Mouse (Mus musculus): ENCODE measurements at regions not wholly inside any gene's neighbourhood (a gene's known extent, or its start where the extent isn't known, plus 50 kb on each side); places are given as distances from the start of the nearest gene placed in this dataset.

DNA sequence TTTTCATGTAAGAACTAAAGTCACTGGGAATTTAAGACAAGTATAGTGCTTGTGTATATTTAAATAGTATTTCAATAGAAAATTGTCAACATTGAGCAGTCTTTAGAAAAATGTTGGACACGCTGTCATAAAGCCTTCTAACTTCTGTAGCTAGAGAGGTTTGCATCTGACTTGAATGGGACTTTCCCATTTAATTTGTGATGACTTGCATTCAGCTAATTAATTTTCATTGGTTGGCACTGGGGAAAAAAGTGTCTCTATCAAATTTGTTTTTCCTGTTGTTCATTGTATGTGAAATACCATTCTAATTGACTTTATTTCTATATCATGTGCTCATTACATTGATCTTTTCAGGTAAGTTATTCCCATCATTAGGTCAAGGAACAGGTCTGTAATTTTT, 104.6 kb upstream of the Otogl start:
- Histone ChIP-seq H3K79me2 (replicated peaks; ENCODE audit: control insufficient read depth, extremely low read depth, insufficient read depth, poor library complexity, severe bottlenecking) (no peaks in the 10 kb centered on the region), H3K4me1 (ENCODE audit: control insufficient read depth in 1 of 2, insufficient read depth in 2 of 2) (no peaks in the 10 kb centered on the region), H3K36me3 (replicated peaks in 1 of 2; ENCODE audit: control insufficient read depth in 1 of 2, insufficient read depth in 1 of 2, low read length in 1 of 2) (no peaks in the 10 kb centered on the region), H3K27me3 (replicated peaks) (no peaks in the 10 kb centered on the region), H3K9ac (ENCODE audit: insufficient read depth, low read depth) (no peak overlapping the region), H3K27ac (ENCODE audit: insufficient read depth, low read depth) (no peak overlapping the region), H3K4me2 (ENCODE audit: insufficient read depth, low read depth, poor library complexity, severe bottlenecking) (no peak overlapping the region), H3K4me3 (replicated peaks in 1 of 3; ENCODE audit: low read depth in 2 of 3, low read length in 2 of 3, poor library complexity in 1 of 3) (no peak overlapping the region), H3K9me3 (replicated peaks; ENCODE audit: low read length) (no peaks in the 10 kb centered on the region)
- TF ChIP-seq POLR2A (IDR thresholded peaks at IDR 0.05; ENCODE audit: low read depth, low read length): no peak
- TF ChIP-seq USF1 (IDR thresholded peaks at IDR 0.05; ENCODE audit: low read depth, low read length): no peak
- TF ChIP-seq MEF2A (IDR thresholded peaks at IDR 0.05; ENCODE audit: borderline replicate concordance, low read depth, low read length): no peak
- no peak for TF ChIP-seq ZNF384 (IDR thresholded peaks at IDR 0.05; ENCODE audit: low read depth, low read length)
- TF ChIP-seq MXI1 (IDR thresholded peaks at IDR 0.05; ENCODE audit: low read depth, low read length): no peak
- no peak for TF ChIP-seq JUND (conservative IDR thresholded peaks at IDR 0.05; ENCODE audit: low read depth, low read length)
- TF ChIP-seq ZKSCAN1 (IDR thresholded peaks at IDR 0.05; ENCODE audit: borderline replicate concordance, low read depth, low read length): no peak
- TF ChIP-seq NRF1 (IDR thresholded peaks at IDR 0.05; ENCODE audit: low read depth, low read length): no peak
- TF ChIP-seq RCOR1 (conservative IDR thresholded peaks at IDR 0.05; ENCODE audit: low read depth, low read length): no peak
- no peak for TF ChIP-seq CHD1 (IDR thresholded peaks at IDR 0.05; ENCODE audit: low read depth, low read length)
- TF ChIP-seq GABPA (IDR thresholded peaks at IDR 0.05; ENCODE audit: insufficient replicate concordance, low read depth, low read length): no peak
- no peak for TF ChIP-seq E2F4 (IDR thresholded peaks at IDR 0.05; ENCODE audit: insufficient replicate concordance, low read depth, low read length)
- DNase-seq (ENCODE audit: extremely low read depth): no peak
- in situ Hi-C loops (cut with MboI; ENCODE audit: low pct_ligation_motif_present, low pct_unique_long_range_greater_than_20kb, low sequenced_read_pairs) (no loop called here), dilution Hi-C loops (cut with MboI; ENCODE audit: extremely low pct_ligation_motif_present, extremely low pct_unique_long_range_greater_than_20kb, low sequenced_read_pairs) (no loop called here)

DNA sequence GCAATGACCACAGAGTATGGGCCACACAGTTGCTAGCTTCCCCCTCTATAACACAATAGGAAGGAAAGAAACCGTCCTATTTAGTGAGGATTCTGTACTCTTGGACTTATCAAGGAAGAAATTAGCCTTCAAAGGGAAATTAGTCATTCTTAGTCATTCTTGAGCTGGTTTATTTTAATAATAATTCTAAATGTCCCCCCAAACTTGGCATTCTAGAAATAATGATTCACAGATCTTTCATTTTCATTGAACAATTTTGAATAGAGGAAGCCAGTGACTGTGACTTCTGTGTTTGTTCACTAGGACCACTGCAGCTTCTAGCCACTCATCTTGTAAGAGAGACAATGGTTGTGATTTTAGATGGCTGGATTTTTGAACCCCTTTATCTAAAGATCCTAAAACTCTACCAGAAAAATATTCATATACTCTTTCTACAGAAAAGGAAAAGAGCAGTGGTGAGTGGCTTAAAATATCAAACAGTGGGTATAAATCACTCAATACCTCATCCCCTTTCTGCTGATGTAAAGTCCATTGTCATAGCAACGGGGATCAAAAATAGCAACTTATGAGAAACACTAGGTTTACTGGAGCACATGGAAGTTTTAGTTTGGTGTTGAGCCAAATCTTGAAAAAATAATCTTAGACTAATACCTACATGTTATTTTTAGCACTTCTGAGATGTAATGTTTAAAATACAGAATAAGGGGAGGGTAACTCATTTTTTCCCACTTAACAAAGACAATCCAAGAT, 83.1 kb upstream of the Otogl start:
- H3K4me1 ChIP-seq (ENCODE audit: control insufficient read depth in 1 of 2, insufficient read depth in 2 of 2): no peaks in the 10 kb centered on the region
- H3K4me3 ChIP-seq (replicated peaks in 1 of 3; ENCODE audit: low read depth in 2 of 3, low read length in 2 of 3, poor library complexity in 1 of 3): no peak overlapping the region
- dilution Hi-C loops (cut with MboI; ENCODE audit: extremely low pct_ligation_motif_present, extremely low pct_unique_long_range_greater_than_20kb, low sequenced_read_pairs): no loop called here
- H3K27ac ChIP-seq (ENCODE audit: insufficient read depth, low read depth): no peak overlapping the region
- no peaks in the 10 kb centered on the region for H3K9me3 ChIP-seq (replicated peaks; ENCODE audit: low read length)
- no peak overlapping the region for H3K4me2 ChIP-seq (ENCODE audit: insufficient read depth, low read depth, poor library complexity, severe bottlenecking)
- no peaks in the 10 kb centered on the region for H3K27me3 ChIP-seq (replicated peaks)
- TF ChIP-seq RAD21 (IDR thresholded peaks at IDR 0.05; ENCODE audit: low read depth, low read length) (no peak), ELF1 (IDR thresholded peaks at IDR 0.05; ENCODE audit: low read depth, low read length) (no peak), ZKSCAN1 (IDR thresholded peaks at IDR 0.05; ENCODE audit: borderline replicate concordance, low read depth, low read length) (no peak), GABPA (IDR thresholded peaks at IDR 0.05; ENCODE audit: insufficient replicate concordance, low read depth, low read length) (no peak), MEF2A (IDR thresholded peaks at IDR 0.05; ENCODE audit: borderline replicate concordance, low read depth, low read length) (no peak), E2F4 (IDR thresholded peaks at IDR 0.05; ENCODE audit: insufficient replicate concordance, low read depth, low read length) (no peak), RCOR1 (conservative IDR thresholded peaks at IDR 0.05; ENCODE audit: low read depth, low read length) (no peak), SMC3 (IDR thresholded peaks at IDR 0.05; ENCODE audit: low read depth, low read length) (no peak), JUND (conservative IDR thresholded peaks at IDR 0.05; ENCODE audit: low read depth, low read length) (no peak), ZMIZ1 (IDR thresholded peaks at IDR 0.05; ENCODE audit: low read depth, low read length) (no peak), ZNF384 (IDR thresholded peaks at IDR 0.05; ENCODE audit: low read depth, low read length) (no peak), TCF12 (IDR thresholded peaks at IDR 0.05; ENCODE audit: low read depth, low read length) (no peak)
- no peaks in the 10 kb centered on the region for H3K79me2 ChIP-seq (replicated peaks; ENCODE audit: control insufficient read depth, extremely low read depth, insufficient read depth, poor library complexity, severe bottlenecking)
- H3K9ac ChIP-seq (ENCODE audit: insufficient read depth, low read depth): no peak overlapping the region
- in situ Hi-C loops (cut with MboI; ENCODE audit: low pct_ligation_motif_present, low pct_unique_long_range_greater_than_20kb, low sequenced_read_pairs): no loop called here
- H3K36me3 ChIP-seq (replicated peaks in 1 of 2; ENCODE audit: control insufficient read depth in 1 of 2, insufficient read depth in 1 of 2, low read length in 1 of 2): no peaks in the 10 kb centered on the region
- no peak for DNase-seq (ENCODE audit: extremely low read depth)
